Mouse (Mus musculus): ENCODE results near the gene Olfr1221. TPM values are rescaled to one million over a fixed set of nuclear protein-coding genes. Genes with fewer than 3 reads are reported as not detected.
"Not testable (repeated sequence)": the region's sequence is repeated elsewhere in the genome, so short reads cannot be mapped to it uniquely, and the experiment has no call there.

The Olfr1221 gene
- polyA plus RNA-seq (2015; fragmentation: Nextera tagmentation; extraction: Ambion mirVana) = not detected in 2 replicates

- Histone ChIP-seq H3K4me3 (replicated peaks) (no peak within 1 kb of the TSS), H3K4me1 (replicated peaks) (no peaks in the 10 kb centered on the region), H3K27ac (no peak within 1 kb of the TSS), H3K9me3 (no peaks in the 10 kb centered on the region), H3K9ac (replicated peaks) (no peak within 1 kb of the TSS), H3K4me2 (replicated peaks) (no peak within 1 kb of the TSS), H3K27me3 (no peaks in the 10 kb centered on the region), H3K36me3 (no peaks in the 10 kb centered on the region)
- no peak for ATAC-seq
- 95% methylated on average over 2 of the region's 2 CpGs for WGBS
These were observed at the start of gene Olfr1221 for GRCm38 (mm10) chr2:89117183-89117582. Olfr1221 (minus strand) TSS chr2:89117283.

GRCm38 (mm10) chr2:89164711-89165110 lies 47.6 kb upstream of the Olfr1221 start:
- H3K27ac ChIP-seq; H3K9ac ChIP-seq (replicated peaks); H3K4me3 ChIP-seq (replicated peaks); H3K36me3 ChIP-seq; H3K4me2 ChIP-seq (replicated peaks); H3K27me3 ChIP-seq; ATAC-seq; H3K9me3 ChIP-seq; H3K4me1 ChIP-seq (replicated peaks): not testable (repeated sequence)
- 95% methylated on average over 4 of the region's 4 CpGs for WGBS

- H3K9ac ChIP-seq (replicated peaks); H3K27ac ChIP-seq; H3K36me3 ChIP-seq; H3K4me1 ChIP-seq (replicated peaks); H3K4me3 ChIP-seq (replicated peaks); H3K27me3 ChIP-seq; ATAC-seq; H3K9me3 ChIP-seq; H3K4me2 ChIP-seq (replicated peaks): not testable (repeated sequence)
- 95% methylated on average over 8 of the region's 8 CpGs for WGBS
These were observed 46.9 kb upstream of the Olfr1221 start, which contains the start of gene Olfr1224-ps1 for GRCm38 (mm10) chr2:89163991-89164390. Olfr1224-ps1 (minus strand) TSS chr2:89164091.

GRCm38 (mm10) chr2:89151460-89151859 lies 34.4 kb upstream of the Olfr1221 start, which contains the start of gene Olfr1223:
Olfr1223 (minus strand) TSS chr2:89151560.
- Histone ChIP-seq H3K9me3 (no peaks in the 10 kb centered on the region), H3K9ac (replicated peaks) (no peak within 1 kb of the TSS), H3K36me3 (no peaks in the 10 kb centered on the region), H3K27me3 (no peaks in the 10 kb centered on the region), H3K4me2 (replicated peaks) (no peak within 1 kb of the TSS), H3K4me3 (replicated peaks) (no peak within 1 kb of the TSS), H3K4me1 (replicated peaks) (no peaks in the 10 kb centered on the region), H3K27ac (no peak within 1 kb of the TSS)
- WGBS = 67% methylated on average over 1 of the region's 1 CpGs
- no peak for ATAC-seq

GRCm38 (mm10) chr2:89132954-89133353 lies 15.9 kb upstream of the Olfr1221 start, which contains the start of gene Olfr1222:
Olfr1222 (minus strand) TSS chr2:89133054.
- WGBS = 86% methylated on average over 3 of the region's 3 CpGs
- H3K9ac ChIP-seq (replicated peaks) = no peak within 1 kb of the TSS
- ATAC-seq = no peak

GRCm38 (mm10) chr2:89106735-89107134 lies 10.3 kb downstream of the Olfr1221 start, which contains the start of gene Olfr1220:
Olfr1220 (minus strand) TSS chr2:89106835.
- Histone ChIP-seq H3K4me2 (replicated peaks) (no peak within 1 kb of the TSS), H3K27ac (no peak within 1 kb of the TSS), H3K9ac (replicated peaks) (no peak within 1 kb of the TSS), H3K36me3 (no peaks in the 10 kb centered on the region), H3K27me3 (no peaks in the 10 kb centered on the region), H3K4me3 (replicated peaks) (no peak within 1 kb of the TSS), H3K9me3 (peaks cover 4% of the 10 kb centered on the region; the same call in 1 of the 2 replicates), H3K4me1 (replicated peaks) (no peaks in the 10 kb centered on the region)
- WGBS = 79% methylated on average over 3 of the region's 3 CpGs
- ATAC-seq = no peak

More at GRCm38 (mm10) chr2:89132954-89133353, 15.9 kb upstream of the Olfr1221 start, which contains the start of gene Olfr1222:
- no peak within 1 kb of the TSS for H3K4me3 ChIP-seq (replicated peaks)
- no peak within 1 kb of the TSS for H3K4me2 ChIP-seq (replicated peaks)
- no peak within 1 kb of the TSS for H3K27ac ChIP-seq
- H3K9me3 ChIP-seq = no peaks in the 10 kb centered on the region
- no peaks in the 10 kb centered on the region for H3K27me3 ChIP-seq
- H3K36me3 ChIP-seq = no peaks in the 10 kb centered on the region
- no peaks in the 10 kb centered on the region for H3K4me1 ChIP-seq (replicated peaks)

- H3K36me3 ChIP-seq = no peaks in the 10 kb centered on the region
- no peak for ATAC-seq
- no peak overlapping the region for H3K4me3 ChIP-seq (replicated peaks)
- H3K4me1 ChIP-seq (replicated peaks) = no peaks in the 10 kb centered on the region
- H3K27ac ChIP-seq = no peak overlapping the region
- H3K9ac ChIP-seq (replicated peaks) = no peak overlapping the region
- H3K9me3 ChIP-seq = peaks cover 4% of the 10 kb centered on the region; the same call in 1 of the 2 replicates
- no peak overlapping the region for H3K4me2 ChIP-seq (replicated peaks)
- H3K27me3 ChIP-seq = no peaks in the 10 kb centered on the region
These were observed 11.4 kb downstream of the Olfr1221 start for GRCm38 (mm10) chr2:89105651-89106050.

GRCm38 (mm10) chr2:89093848-89094247 lies 23.2 kb downstream of the Olfr1221 start:
- no peak for ATAC-seq

GRCm38 (mm10) chr2:89083413-89083812 lies 33.7 kb downstream of the Olfr1221 start, which contains the start of gene Olfr1219:
Olfr1219 (minus strand) TSS chr2:89083513.
- Histone ChIP-seq H3K27me3 (no peaks in the 10 kb centered on the region), H3K4me3 (replicated peaks) (no peak within 1 kb of the TSS), H3K9me3 (no peaks in the 10 kb centered on the region), H3K4me2 (replicated peaks) (no peak within 1 kb of the TSS), H3K4me1 (replicated peaks) (no peaks in the 10 kb centered on the region), H3K36me3 (no peaks in the 10 kb centered on the region), H3K9ac (replicated peaks) (no peak within 1 kb of the TSS), H3K27ac (no peak within 1 kb of the TSS)
- no peak for ATAC-seq
- 69% methylated on average over 1 of the region's 1 CpGs for WGBS

More at GRCm38 (mm10) chr2:89093848-89094247, 23.2 kb downstream of the Olfr1221 start:
- Histone ChIP-seq H3K27me3 (no peaks in the 10 kb centered on the region), H3K4me1 (replicated peaks) (no peaks in the 10 kb centered on the region), H3K4me3 (replicated peaks) (no peak overlapping the region), H3K4me2 (replicated peaks) (no peak overlapping the region), H3K36me3 (no peaks in the 10 kb centered on the region), H3K27ac (no peak overlapping the region), H3K9ac (replicated peaks) (no peak overlapping the region), H3K9me3 (no peaks in the 10 kb centered on the region)
- 93% methylated on average over 1 of the region's 1 CpGs for WGBS

- no peaks in the 10 kb centered on the region for H3K4me1 ChIP-seq (replicated peaks)
- ATAC-seq = no peak
- H3K27me3 ChIP-seq = no peaks in the 10 kb centered on the region
- no peak overlapping the region for H3K4me3 ChIP-seq (replicated peaks)
- no peaks in the 10 kb centered on the region for H3K36me3 ChIP-seq
- H3K27ac ChIP-seq = no peak overlapping the region
- H3K4me2 ChIP-seq (replicated peaks) = no peak overlapping the region
- H3K9ac ChIP-seq (replicated peaks) = no peak overlapping the region
- no peaks in the 10 kb centered on the region for H3K9me3 ChIP-seq
These were observed 35.6 kb downstream of the Olfr1221 start for GRCm38 (mm10) chr2:89081487-89081886.

- Histone ChIP-seq H3K9me3 (no peaks in the 10 kb centered on the region), H3K27ac (no peak within 1 kb of the TSS), H3K4me1 (replicated peaks) (no peaks in the 10 kb centered on the region), H3K4me2 (replicated peaks) (no peak within 1 kb of the TSS), H3K27me3 (no peaks in the 10 kb centered on the region), H3K9ac (replicated peaks) (no peak within 1 kb of the TSS), H3K4me3 (replicated peaks) (no peak within 1 kb of the TSS), H3K36me3 (no peaks in the 10 kb centered on the region)
- ATAC-seq = no peak
These were observed 56.0 kb downstream of the Olfr1221 start, which contains the start of gene Olfr1218 for GRCm38 (mm10) chr2:89061087-89061486. Olfr1218 (minus strand) TSS chr2:89061187.
